Mouse (Mus musculus) layer of hippocampus, adult 6 months (tissue): ENCODE measurements around the gene Sntn. TPM values are rescaled to one million over a fixed set of nuclear protein-coding genes. Genes with fewer than 3 reads are reported as not detected.

ENCODE experiments used
- long read RNA-seq, 2 experiments: library from polyadenylated mRNA; unstranded; transcript quantifications; one replicate each; pipeline ENCODE4 v2.0.0; 2019 to 2020
- polyA plus RNA-seq: library from polyadenylated mRNA; unstranded; fragments of <200 nt; fragmentation: Nextera tagmentation; gene quantifications from 2 replicates; pipeline ENCODE4 v1.2.3, GENCODE M21; 2021

Gene Sntn
- polyA plus RNA-seq = 4.4 and 5.0 TPM in 2 replicates
- long read RNA-seq, experiment 1, transcript Sntn-201 (4 exons, 1,240 nt) = major isoform, 6 of 6 reads
- long read RNA-seq, experiment 1, partial matches to known transcripts = 0 of 6 reads
- long read RNA-seq, experiment 1, other reads (novel, unspliced or antisense) = 0 of 6 reads
- long read RNA-seq, experiment 2, transcript Sntn-201 (4 exons, 1,240 nt) = major isoform, 7 of 7 reads
- long read RNA-seq, experiment 2, partial matches to known transcripts = 0 of 7 reads
- long read RNA-seq, experiment 2, other reads (novel, unspliced or antisense) = 0 of 7 reads

GRCm38 (mm10) chr14:13670576-13670975 lies at the start of gene Sntn:
Gene Sntn, plus strand, starts transcription at chr14:13670876.

Other genes with a start within 250 kb of the Sntn start
- not detected in 2 replicates for gene Gm281, start 243.6 kb downstream of the Sntn start, polyA plus RNA-seq